Mouse (Mus musculus) kidney, adult 18-20 months (tissue): Measurements from ENCODE around the gene Tmem63a.
"Not testable (repeated sequence)": the region's sequence is repeated elsewhere in the genome, so short reads cannot be mapped to it uniquely, and the experiment has no call there.

Experiments
- DNase-seq: peaks from one replicate; pipeline ENCODE4 v3.0.0; 2021

Gene Tmem63a

GRCm38 (mm10) chr1:180966542-180966941 is 24.4 kb downstream of the Tmem63a start:
- DNase-seq = no peak

DNA sequence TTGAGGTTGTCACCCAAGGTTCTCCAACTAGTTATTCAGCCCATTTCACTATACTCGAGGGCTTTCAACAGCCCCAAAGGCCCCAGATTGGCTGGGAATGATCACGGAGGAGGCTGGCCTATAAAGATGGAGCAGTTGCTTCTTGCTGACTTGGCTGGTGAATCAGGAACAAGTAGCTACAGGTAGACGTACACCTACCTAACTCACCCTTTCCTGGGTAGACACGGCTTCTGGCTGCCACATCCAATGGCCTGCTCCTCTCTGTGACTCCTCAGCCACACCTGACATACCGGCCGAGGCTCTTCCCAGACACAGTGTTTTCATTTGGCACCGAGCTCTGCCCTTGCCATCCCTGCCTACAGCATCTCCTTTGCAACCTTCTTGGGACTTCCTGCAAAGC is 25.1 kb downstream of the Tmem63a start:
- no peak for DNase-seq

GRCm38 (mm10) chr1:180972941-180973340 is 30.8 kb downstream of the Tmem63a start:
- DNase-seq = no peak

DNA sequence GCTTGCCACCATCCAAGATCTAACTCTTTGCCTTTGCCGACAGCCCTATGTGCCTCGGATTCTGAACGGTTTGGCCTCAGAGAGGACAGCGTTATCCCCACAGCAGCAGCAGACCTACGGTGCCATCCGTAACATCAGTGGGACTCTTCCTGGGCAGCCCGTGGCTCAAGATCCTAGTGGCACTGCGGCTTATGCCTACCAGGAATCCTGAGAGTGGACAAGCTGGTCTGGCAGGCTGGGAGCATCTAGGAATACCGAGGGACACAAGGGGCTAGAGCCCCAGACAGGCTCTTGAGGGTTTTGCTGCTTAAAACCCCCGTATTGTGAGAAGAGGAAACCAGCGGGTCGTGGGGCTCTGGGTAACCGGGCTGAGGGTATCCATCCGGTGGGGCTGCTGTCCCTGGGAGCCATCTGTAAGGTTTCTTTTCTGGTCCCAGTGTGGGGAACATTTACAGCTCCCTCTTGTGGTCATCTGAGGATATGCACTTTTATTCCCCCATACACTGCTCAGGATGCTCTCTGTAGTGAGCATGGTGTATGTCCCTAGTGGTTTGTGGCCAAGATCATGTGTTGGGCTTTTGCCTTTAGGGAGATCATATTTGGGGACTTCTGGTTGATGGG is 32.1 kb downstream of the Tmem63a start:
- peak; percentile 33 for DNase-seq

DNA sequence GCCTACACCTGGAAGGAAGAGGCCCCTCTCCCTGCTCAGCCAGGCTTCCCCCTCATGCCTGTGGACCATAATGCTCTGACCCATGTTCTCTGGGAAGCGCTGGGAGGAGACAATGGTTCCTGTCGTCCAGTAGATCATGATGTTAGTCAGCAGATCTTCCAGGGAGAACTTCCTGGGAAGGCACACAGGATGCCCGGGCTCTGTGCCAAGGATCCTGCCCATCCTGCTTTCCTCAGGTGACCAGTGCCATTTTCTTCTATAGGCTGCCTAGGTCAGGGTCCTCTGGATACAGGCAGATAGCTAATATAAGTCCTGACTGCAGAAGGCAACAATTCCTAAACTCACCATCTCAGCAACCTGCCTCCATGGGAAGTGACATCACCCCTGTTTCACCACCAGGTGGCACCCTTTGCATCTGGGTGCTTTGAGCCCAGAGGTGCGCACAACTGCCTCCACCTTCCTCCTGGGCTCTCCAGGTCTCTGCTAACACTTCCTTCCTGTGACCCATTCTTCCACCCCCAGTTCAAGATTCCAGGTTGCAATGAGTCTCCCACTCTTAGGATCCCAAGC is 34.1 kb downstream of the Tmem63a start:
- DNase-seq = peak; percentile 45

GRCm38 (mm10) chr1:180979484-180980251 is 37.5 kb downstream of the Tmem63a start:
- no peak for DNase-seq

GRCm38 (mm10) chr1:180980464-180980863 is 38.3 kb downstream of the Tmem63a start:
- DNase-seq = no peak

GRCm38 (mm10) chr1:180981298-180982046 is 39.3 kb downstream of the Tmem63a start:
- not testable (repeated sequence) for DNase-seq

- no peak for DNase-seq
Observed at GRCm38 (mm10) chr1:180986701-180987100, 44.6 kb downstream of the Tmem63a start.

- DNase-seq = peak; percentile 73
Observed at GRCm38 (mm10) chr1:180987759-180988158, 45.6 kb downstream of the Tmem63a start.

- DNase-seq = no peak
Observed at GRCm38 (mm10) chr1:180990671-180991070, 48.5 kb downstream of the Tmem63a start.

DNA sequence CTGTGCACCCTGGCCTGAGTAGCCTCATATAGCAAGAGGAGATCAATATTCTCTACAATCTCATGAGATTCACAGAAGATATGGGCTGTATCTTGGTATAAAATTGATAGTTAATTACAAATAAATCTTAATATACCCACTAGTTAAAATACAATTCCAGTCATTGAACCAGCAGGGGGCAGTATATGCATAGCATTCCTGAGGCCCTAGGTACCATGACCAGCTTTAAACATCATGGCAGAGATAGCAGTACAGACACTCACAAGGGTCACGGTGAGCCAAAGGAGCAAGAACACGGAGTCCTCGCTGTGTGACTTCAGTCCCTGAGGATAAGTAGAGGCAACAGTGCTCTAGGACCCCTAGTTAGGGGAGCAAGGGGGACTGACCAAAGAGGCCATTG is 50.0 kb downstream of the Tmem63a start:
- DNase-seq = peak; percentile 51

DNA sequence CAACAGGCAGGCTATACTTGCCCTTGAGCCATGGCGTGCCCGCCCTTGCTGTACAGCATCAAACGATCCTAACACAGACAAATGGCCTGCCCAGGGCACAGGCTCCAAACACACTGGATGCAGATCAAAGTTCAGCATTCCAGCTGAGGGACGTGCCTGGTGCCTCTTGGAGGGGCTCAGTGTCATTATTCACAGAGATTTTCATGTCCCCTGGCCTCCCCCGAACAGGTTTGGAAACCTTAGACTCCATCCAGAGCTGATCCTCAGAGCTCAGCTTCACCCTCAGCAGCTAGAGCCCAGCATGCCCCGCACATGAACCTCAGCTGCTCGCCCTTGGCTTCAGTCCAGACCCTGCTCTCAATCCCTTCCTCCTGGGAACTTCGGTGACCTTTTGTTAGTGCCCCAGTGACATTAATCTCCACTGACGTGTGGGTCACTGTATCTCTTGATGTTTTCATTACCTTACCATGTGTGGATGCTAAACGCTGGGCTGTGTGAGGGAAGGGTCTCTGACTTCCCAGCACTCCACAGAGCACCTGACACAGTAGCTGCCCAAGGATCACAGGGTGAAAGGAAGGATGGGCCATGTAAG is 58.5 kb downstream of the Tmem63a start:
- peak; percentile 59 for DNase-seq

- no peak for DNase-seq
Observed at GRCm38 (mm10) chr1:181001217-181001616, 59.1 kb downstream of the Tmem63a start.

GRCm38 (mm10) chr1:181001621-181002020 is 59.5 kb downstream of the Tmem63a start:
- DNase-seq = no peak

DNA sequence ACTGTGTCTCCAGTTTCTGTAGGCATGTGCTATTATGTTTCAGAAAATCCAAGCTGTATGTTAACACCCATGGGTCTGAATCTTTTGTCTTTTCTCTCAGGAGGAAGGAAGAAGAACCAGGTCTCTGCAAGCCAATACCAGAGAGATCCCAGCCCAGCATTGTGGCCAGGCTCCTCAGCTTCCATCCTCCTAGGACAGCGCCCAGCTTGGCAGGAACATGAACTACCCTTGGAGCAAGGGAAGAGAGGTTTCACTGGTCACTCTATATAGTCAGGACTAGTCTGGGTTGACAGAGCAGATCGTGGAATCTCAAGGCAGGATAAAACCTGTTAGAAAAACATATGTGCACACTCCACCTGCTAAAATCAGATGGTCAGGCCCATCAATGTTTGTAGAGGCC is 61.6 kb downstream of the Tmem63a start:
- DNase-seq = no peak

- no peak for DNase-seq
Observed at GRCm38 (mm10) chr1:181005331-181005730, 63.2 kb downstream of the Tmem63a start.

- no peak for DNase-seq
Observed at GRCm38 (mm10) chr1:181007831-181008230, 65.7 kb downstream of the Tmem63a start.

GRCm38 (mm10) chr1:181008266-181008665 is 66.1 kb downstream of the Tmem63a start:
- peak; percentile 54 for DNase-seq

GRCm38 (mm10) chr1:181009011-181009590 is 67.0 kb downstream of the Tmem63a start:
- DNase-seq = no peak

GRCm38 (mm10) chr1:181009754-181010153 is 67.6 kb downstream of the Tmem63a start:
- peak; percentile 72 for DNase-seq

GRCm38 (mm10) chr1:181010171-181010932 is 68.2 kb downstream of the Tmem63a start:
- DNase-seq = no peak
